Mouse (Mus musculus) right cerebral cortex, postnatal 10 days (tissue): ENCODE data around the gene Psmf1.
A peak's percentile ranks its signal among the peaks of the same experiment; 100 is the strongest.

Source experiments
- DNase-seq, 2 experiments: peaks; one replicate each; pipeline ENCODE4 v3.0.0; 2021; ENCODE audit warnings: low spot score in 2 of 2

The Psmf1 gene

GRCm38 (mm10) chr2:151743845-151744244 lies at the start of gene Psmf1:
TSS of gene Psmf1 (minus strand) at chr2:151744186.
- DNase-seq: no peak

GRCm38 (mm10) chr2:151791156-151791555 lies 47.2 kb upstream of the Psmf1 start:
- no peak for DNase-seq

- DNase-seq: no peak
These were observed 46.2 kb upstream of the Psmf1 start for GRCm38 (mm10) chr2:151790169-151790568.

- DNase-seq: no peak
These were observed 44.4 kb upstream of the Psmf1 start for GRCm38 (mm10) chr2:151788221-151788977.

GRCm38 (mm10) chr2:151783493-151783892 lies 39.5 kb upstream of the Psmf1 start:
- DNase-seq: no peak

GRCm38 (mm10) chr2:151777366-151777765 lies 33.4 kb upstream of the Psmf1 start:
- DNase-seq: no peak

- DNase-seq: peak; percentile 32 to 55
These were observed 29.5 kb upstream of the Psmf1 start for GRCm38 (mm10) chr2:151773476-151773875.

GRCm38 (mm10) chr2:151772169-151772568 lies 28.2 kb upstream of the Psmf1 start:
- no peak for DNase-seq

GRCm38 (mm10) chr2:151764557-151764956 lies 20.6 kb upstream of the Psmf1 start:
- no peak for DNase-seq

- DNase-seq: no peak
These were observed 14.9 kb upstream of the Psmf1 start for GRCm38 (mm10) chr2:151758806-151759353.

GRCm38 (mm10) chr2:151757451-151757850 lies 13.5 kb upstream of the Psmf1 start:
- DNase-seq: no peak

- DNase-seq: no peak
These were observed 12.5 kb upstream of the Psmf1 start for GRCm38 (mm10) chr2:151756277-151757061.

- DNase-seq: no peak
These were observed 7.3 kb upstream of the Psmf1 start for GRCm38 (mm10) chr2:151751330-151751729.

GRCm38 (mm10) chr2:151747847-151748705 lies 4.1 kb upstream of the Psmf1 start:
- DNase-seq: peak; percentile 71 to 83

GRCm38 (mm10) chr2:151742850-151743679 lies 921 bp downstream of the Psmf1 start:
- no peak for DNase-seq

- DNase-seq: no peak
These were observed 1.9 kb downstream of the Psmf1 start for GRCm38 (mm10) chr2:151742084-151742483.

GRCm38 (mm10) chr2:151740741-151741526 lies 3.1 kb downstream of the Psmf1 start:
- DNase-seq: peak; percentile 94 to 95

- DNase-seq: no peak
These were observed 4.5 kb downstream of the Psmf1 start for GRCm38 (mm10) chr2:151739505-151739904.

GRCm38 (mm10) chr2:151739081-151739480 lies 4.9 kb downstream of the Psmf1 start:
- no peak for DNase-seq

GRCm38 (mm10) chr2:151738460-151738859 lies 5.5 kb downstream of the Psmf1 start:
- DNase-seq: no peak
